Mouse (Mus musculus): ENCODE data around the gene Olfr1415.

Gene Olfr1415

GRCm38 (mm10) chr1:92453751-92454445 lies 42.0 kb downstream of the Olfr1415 start:
- peak; percentile 61 for DNase-seq (ENCODE audit: low read depth, low spot score)
- Histone ChIP-seq H3K36me3 (ENCODE audit: control insufficient read depth, insufficient read depth, low read length, poor library complexity, severe bottlenecking) (peaks cover 7% of the 10 kb centered on the region), H3K27me3 (ENCODE audit: control insufficient read depth, insufficient read depth, low read length, poor library complexity, severe bottlenecking) (no peaks in the 10 kb centered on the region)

- Histone ChIP-seq H3K27me3 (ENCODE audit: control insufficient read depth, insufficient read depth, low read length, poor library complexity, severe bottlenecking) (no peaks in the 10 kb centered on the region), H3K36me3 (ENCODE audit: control insufficient read depth, insufficient read depth, low read length, poor library complexity, severe bottlenecking) (peaks cover 6% of the 10 kb centered on the region)
- no peak for DNase-seq (ENCODE audit: low read depth, low spot score)
These were observed 47.6 kb downstream of the Olfr1415 start for GRCm38 (mm10) chr1:92448293-92448692.

- no peaks in the 10 kb centered on the region for H3K27me3 ChIP-seq (ENCODE audit: control insufficient read depth, insufficient read depth, low read length, poor library complexity, severe bottlenecking)
- H3K36me3 ChIP-seq (ENCODE audit: control insufficient read depth, insufficient read depth, low read length, poor library complexity, severe bottlenecking) = peaks cover 5% of the 10 kb centered on the region
- DNase-seq (ENCODE audit: low read depth, low spot score) = no peak
These were observed 54.3 kb downstream of the Olfr1415 start for GRCm38 (mm10) chr1:92441453-92442063.

GRCm38 (mm10) chr1:92440066-92440750 lies 55.7 kb downstream of the Olfr1415 start:
- Histone ChIP-seq H3K27me3 (ENCODE audit: control insufficient read depth, insufficient read depth, low read length, poor library complexity, severe bottlenecking) (no peaks in the 10 kb centered on the region), H3K36me3 (ENCODE audit: control insufficient read depth, insufficient read depth, low read length, poor library complexity, severe bottlenecking) (peaks cover 3% of the 10 kb centered on the region)
- DNase-seq (ENCODE audit: low read depth, low spot score) = no peak

Measured in splenic B cell, adult 2 months (primary cell).